Mouse (Mus musculus): Measurements from ENCODE around the gene Cyb561d2.

DNA sequence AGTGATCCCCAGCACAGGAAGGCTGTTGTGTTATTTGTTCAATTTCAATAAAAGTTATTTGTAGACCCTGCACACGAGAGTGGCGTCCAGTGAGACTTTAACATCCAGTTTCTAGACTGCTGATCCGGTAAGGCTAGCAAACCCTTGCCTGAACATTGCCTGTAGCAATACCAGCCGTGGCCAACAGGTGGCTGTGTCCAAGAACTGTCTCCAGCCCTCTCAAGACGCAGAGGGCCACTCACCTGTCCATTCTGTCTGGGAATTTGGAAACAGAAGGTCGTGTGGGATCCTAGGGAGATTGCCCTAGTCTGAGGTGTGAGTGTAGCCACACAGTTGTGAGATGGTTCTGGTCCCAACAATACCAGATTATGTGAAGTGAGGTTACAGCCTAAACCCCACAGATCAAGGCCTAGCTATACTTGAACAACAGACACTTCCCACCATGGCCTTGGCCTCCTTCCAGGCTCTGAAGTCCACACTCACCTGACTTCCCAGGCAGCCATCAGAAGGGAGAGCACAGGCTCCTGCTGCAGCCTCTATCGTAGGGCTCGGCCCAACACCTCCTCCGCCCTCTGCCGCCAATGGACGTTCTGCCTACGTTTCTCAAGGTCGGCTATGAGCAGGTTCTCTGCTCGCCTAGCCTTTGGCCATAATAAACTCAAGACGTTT, 24.2 kb upstream of the Cyb561d2 start:
- TF ChIP-seq EP300 (IDR thresholded peaks at IDR 0.05): no peak
- peak; percentile 94 for TF ChIP-seq CTCF (IDR thresholded peaks at IDR 0.05)
